Mouse (Mus musculus) hindbrain, embryonic 10.5 days (tissue): Measurements from ENCODE around the gene Desi1. TPM values are rescaled to one million over a fixed set of nuclear protein-coding genes. Genes with fewer than 3 reads are reported as not detected.

Experiments used
- DNase-seq: peaks from one replicate; pipeline ENCODE4 v3.0.0-alpha.2; 2017; ENCODE audit warnings: low spot score
- H3K27ac ChIP-seq: fragments of 300-500 bp; sonication (generic); 2 replicates; pipeline ENCODE4 v1.5.1; 2016; ENCODE audit warnings: mild to moderate bottlenecking, moderate library complexity
- H3K27me3 ChIP-seq: fragments of 300-500 bp; sonication (generic); 2 replicates; pipeline ENCODE4 v1.6.1; 2016; ENCODE audit warnings: mild to moderate bottlenecking; ENCODE audit not compliant: poor library complexity, insufficient read depth, severe bottlenecking
- H3K36me3 ChIP-seq: fragments of 300-500 bp; sonication (generic); 2 replicates; pipeline ENCODE4 v1.6.1; 2016; ENCODE audit warnings: mild to moderate bottlenecking, moderate library complexity
- H3K4me1 ChIP-seq: fragments of 300-500 bp; sonication (generic); replicated peaks from 2 replicates; pipeline ENCODE4 v1.6.1; 2016; ENCODE audit warnings: mild to moderate bottlenecking
- H3K4me3 ChIP-seq: fragments of 300-500 bp; sonication (generic); 2 replicates; pipeline ENCODE4 v1.5.1; 2016; ENCODE audit warnings: mild to moderate bottlenecking, moderate library complexity
- H3K9me3 ChIP-seq: fragments of 300-500 bp; sonication (generic); 2 replicates; pipeline ENCODE4 v1.6.1; 2016; ENCODE audit warnings: mild to moderate bottlenecking, moderate library complexity
- WGBS: fragments of 180-500 bp; shearing (Covaris S2); methylation state at CpG from one replicate; pipeline ENCODE4 v1.1.7; 2016; 5-methylcytosine and 5-hydroxymethylcytosine counted together
- polyA plus RNA-seq: library from polyadenylated mRNA; unstranded; fragments of >200 nt; fragmentation: Nextera tagmentation; extraction: Ambion mirVana; gene quantifications from 2 replicates; pipeline ENCODE4 v1.2.1, GENCODE M21; 2016

Desi1 gene
- polyA plus RNA-seq, 1 experiment from 2014 or later = 39.7 TPM

DNA sequence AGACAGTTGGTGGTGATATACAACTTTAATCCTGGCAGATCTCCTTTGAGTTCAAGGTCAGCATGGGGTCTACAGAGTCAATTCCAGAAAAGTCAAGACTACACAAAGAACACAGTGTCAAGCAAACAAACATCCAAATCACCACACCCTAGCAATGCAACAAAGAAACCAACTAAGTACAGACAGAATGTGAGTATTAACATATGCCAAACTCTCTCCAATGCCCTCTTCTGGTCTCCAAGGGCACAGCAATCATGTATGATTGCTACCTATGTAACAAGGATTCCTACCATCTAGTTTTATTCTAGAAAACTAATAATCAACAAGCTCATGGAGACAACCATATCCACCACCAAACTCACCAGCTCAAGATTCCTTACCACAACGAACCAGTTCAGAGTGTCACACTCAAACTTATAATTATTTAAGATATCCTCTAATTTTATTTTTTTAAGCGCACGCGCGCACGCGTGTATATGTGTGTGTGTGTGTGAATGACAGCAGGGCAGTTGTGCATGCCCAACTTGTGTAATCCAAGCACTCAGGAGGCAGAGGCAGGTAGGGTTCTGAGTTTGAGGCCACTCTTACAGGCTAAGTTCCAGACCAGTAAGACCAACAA, 10.6 kb upstream of the Desi1 start:
- 96% methylated on average over 7 of the region's 7 CpGs for whole genome bisulfite sequencing
- Histone ChIP-seq H3K27me3 (no peaks in the 10 kb centered on the region), H3K4me3 (no peak overlapping the region), H3K36me3 (peaks cover 41% of the 10 kb centered on the region), H3K4me1 (peaks cover 17% of the 10 kb centered on the region), H3K27ac (no peak overlapping the region), H3K9me3 (no peaks in the 10 kb centered on the region)
- no peak for DNase-seq

DNA sequence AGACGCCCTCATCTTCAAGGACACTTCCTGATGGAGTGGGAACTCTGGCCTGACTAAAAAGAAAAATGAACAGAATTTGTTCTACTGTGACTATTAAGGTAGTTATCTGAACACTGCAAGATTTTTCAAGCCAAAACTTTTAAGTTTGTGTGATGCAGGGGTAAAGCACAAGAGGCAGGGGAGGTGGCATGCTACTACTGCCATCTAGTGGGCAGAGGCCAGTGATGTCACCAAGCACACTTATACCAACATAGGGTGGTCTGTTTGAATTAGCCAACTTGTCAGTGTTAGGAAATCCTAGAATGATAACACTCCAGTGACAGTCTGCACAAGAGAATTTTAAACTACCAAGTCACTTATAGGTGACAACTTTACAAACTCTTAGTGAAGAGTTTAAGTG, 7.0 kb upstream of the Desi1 start:
- H3K4me3 ChIP-seq = no peak overlapping the region
- no peak overlapping the region for H3K27ac ChIP-seq
- DNase-seq = peak; percentile 30
- 99% methylated on average over 1 of the region's 1 CpGs for WGBS
- no peaks in the 10 kb centered on the region for H3K27me3 ChIP-seq
- H3K9me3 ChIP-seq = no peaks in the 10 kb centered on the region
- peaks cover 78% of the 10 kb centered on the region for H3K36me3 ChIP-seq
- H3K4me1 ChIP-seq = peaks cover 3% of the 10 kb centered on the region

DNA sequence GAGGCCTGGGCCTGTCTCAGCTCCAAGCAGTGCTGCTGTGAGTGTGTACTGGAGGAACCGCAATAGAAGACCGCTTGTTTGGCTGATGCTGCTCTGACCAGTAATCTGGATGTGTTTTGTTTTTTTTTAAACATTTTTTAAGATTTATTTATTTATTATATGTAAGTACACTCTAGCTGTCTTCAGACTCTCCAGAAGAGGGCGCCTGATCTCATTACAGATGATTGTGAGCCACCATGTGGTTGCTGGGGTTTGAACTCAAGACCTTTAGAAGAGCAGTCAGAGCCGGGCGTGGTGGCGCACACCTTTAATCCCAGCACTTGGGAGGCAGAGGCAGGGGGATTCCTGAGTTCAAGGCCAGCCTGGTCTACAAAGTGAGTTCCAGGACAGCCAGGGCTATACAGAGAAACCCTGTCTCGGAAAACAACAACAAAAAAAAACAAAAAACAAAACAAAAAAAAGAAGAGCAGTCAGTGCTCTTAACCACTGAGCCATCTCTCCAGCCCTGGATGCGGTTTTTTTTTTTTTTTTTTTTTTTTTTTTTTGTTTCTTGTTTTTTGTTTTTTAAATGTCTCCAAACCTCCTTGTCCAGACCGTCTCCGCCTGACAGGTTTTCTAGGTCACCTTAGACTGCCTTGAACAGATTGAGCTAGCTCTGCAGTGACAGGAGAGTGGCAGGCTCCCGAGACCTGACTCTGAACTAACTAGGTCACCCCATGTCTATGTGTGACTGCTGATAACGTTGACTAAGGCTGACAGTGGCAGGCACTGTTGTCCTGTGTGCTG, 2.4 kb upstream of the Desi1 start:
- peak; percentile 8 for DNase-seq
- Histone ChIP-seq H3K4me3 (no peak overlapping the region), H3K36me3 (peaks cover 95% of the 10 kb centered on the region), H3K27me3 (no peaks in the 10 kb centered on the region), H3K4me1 (no peaks in the 10 kb centered on the region), H3K9me3 (no peaks in the 10 kb centered on the region), H3K27ac (no peak overlapping the region)
- 85% methylated on average over 12 of the region's 12 CpGs for WGBS

DNA sequence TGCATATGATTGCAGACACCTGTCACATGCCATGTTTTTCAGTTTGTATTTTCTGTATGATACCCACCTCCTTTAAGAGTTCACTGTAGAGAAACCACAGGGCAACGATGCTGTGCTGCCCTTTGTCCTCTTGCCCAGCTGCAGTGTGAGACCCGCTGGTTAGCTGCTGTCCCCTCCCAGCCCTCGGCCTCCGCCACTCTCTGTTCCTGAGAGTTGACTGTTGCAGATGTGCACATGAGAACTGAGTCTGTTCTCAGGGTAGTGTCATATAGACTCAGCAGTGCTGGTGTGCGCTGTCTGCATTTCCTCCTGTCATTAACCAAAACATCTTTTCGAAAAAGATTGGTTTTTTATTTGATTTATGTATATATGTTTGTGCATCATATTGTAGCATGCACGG, 1.3 kb downstream of the Desi1 start:
- Histone ChIP-seq H3K4me3 (no peak overlapping the region), H3K27ac (no peak overlapping the region), H3K27me3 (no peaks in the 10 kb centered on the region), H3K4me1 (no peaks in the 10 kb centered on the region), H3K9me3 (no peaks in the 10 kb centered on the region), H3K36me3 (peaks cover 95% of the 10 kb centered on the region)
- no peak for DNase-seq
- WGBS = 90% methylated on average over 7 of the region's 7 CpGs

DNA sequence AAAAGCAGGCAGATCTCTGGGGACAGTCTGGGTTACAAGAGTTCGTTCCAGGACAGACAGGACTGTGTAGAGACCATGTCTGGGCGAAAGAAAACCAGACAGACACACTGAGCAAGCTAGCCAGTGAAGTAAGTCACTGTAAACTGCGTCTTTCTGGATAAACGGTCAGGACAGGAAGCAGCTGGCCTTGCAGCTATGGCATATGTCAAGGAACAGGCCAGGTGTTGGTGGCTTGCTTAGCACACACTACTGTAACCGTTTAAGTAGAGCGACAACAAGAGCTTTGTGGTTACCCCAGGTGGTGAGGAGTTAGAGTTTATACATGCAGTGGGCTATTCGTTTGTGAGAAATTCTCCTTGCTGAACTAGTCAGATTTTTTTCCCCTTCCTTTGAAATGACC, 5.9 kb downstream of the Desi1 start:
- H3K9me3 ChIP-seq = no peaks in the 10 kb centered on the region; the same call in 1 of the 2 replicates
- H3K27me3 ChIP-seq = no peaks in the 10 kb centered on the region
- no peaks in the 10 kb centered on the region for H3K4me1 ChIP-seq
- no peak overlapping the region for H3K27ac ChIP-seq
- WGBS = 92% methylated on average over 7 of the region's 7 CpGs
- DNase-seq = no peak
- H3K36me3 ChIP-seq = peaks cover 99% of the 10 kb centered on the region
- no peak overlapping the region for H3K4me3 ChIP-seq

DNA sequence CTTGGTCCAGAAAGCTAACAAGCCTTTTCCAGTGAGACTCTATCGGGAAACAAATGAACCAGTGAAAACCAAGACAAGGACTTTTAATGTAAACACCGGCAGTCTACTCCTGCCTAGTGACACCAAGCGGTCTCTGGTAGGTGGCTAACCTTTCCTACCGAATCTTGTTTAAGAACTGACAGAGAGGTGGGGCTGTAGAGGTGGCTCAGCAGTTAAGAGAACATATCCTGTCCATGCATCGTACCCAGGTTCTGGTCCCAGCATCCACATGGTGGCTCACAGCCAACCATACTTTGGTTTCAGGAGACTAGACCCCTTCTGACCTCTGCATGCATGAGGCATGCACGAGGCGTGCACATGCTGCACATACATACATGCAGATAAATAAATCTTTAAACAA, 6.4 kb downstream of the Desi1 start:
- Histone ChIP-seq H3K27me3 (no peaks in the 10 kb centered on the region), H3K9me3 (no peaks in the 10 kb centered on the region; the same call in 1 of the 2 replicates), H3K36me3 (peaks cover 100% of the 10 kb centered on the region), H3K4me1 (no peaks in the 10 kb centered on the region), H3K4me3 (no peak overlapping the region), H3K27ac (no peak overlapping the region)
- 93% methylated on average over 7 of the region's 7 CpGs for WGBS
- DNase-seq = no peak

DNA sequence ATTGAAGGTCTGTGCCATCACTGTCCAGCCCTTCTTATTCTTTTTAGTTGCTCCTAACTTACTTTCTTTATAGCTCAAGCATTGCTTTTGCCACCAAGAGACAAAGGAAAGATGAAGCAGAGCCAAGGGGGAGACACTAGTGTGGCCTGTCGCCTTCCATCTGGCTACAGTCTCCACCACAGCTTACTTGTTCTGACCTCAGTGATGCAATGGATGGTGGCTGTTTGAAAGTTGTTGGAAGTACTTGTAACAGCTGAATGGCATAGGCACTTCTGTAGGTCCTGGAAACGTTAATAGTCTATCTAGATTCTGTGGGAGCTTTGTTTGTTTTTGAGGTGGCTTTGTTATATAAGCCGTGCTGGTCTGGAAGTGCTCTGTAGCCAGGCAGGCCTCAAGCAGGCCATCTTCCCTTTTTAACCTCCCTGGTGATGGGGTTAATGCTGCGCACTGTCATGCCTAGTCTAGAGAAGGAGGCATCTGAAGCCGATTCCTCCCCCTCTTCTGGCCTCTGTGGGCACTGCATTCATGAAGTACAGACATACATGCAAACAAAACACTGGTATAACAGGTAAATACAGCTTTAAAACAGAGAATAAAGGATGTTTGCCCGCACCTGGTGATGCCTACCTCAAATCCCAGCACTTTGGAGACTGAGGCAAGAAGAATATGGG, 9.6 kb downstream of the Desi1 start:
- Histone ChIP-seq H3K9me3 (no peaks in the 10 kb centered on the region; the same call in 1 of the 2 replicates), H3K4me1 (no peaks in the 10 kb centered on the region), H3K27me3 (no peaks in the 10 kb centered on the region), H3K4me3 (no peak overlapping the region), H3K27ac (no peak overlapping the region), H3K36me3 (peaks cover 99% of the 10 kb centered on the region)
- no peak for DNase-seq
- 91% methylated on average over 6 of the region's 6 CpGs for WGBS

DNA sequence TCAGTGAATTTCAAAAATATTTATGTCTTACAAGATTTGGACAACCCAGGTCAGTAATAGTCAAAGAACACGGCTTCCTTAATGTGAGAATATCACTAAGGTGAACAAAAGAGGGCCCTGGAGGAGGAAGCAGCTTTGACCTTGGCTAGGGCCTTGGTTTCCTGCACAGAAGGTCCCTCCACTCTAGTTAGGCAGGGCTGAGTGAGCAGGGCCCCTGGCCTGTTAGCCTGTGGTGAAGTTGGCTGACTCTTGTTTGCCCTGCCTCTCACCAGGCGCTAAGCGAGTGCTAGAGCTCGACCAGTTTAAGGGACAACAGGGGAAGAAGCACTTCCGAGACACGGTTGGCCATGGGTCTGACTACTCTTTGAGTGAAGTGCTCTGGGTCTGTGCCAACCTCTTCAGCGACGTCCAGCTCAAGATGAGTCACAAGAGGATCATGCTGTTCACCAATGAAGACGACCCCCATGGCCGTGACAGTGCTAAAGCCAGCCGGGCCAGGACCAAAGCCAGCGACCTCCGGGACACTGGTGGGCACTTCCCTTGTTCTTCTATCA, 11.1 kb downstream of the Desi1 start:
- no peaks in the 10 kb centered on the region; the same call in 1 of the 2 replicates for H3K9me3 ChIP-seq
- H3K27me3 ChIP-seq = no peaks in the 10 kb centered on the region
- DNase-seq = no peak
- no peak overlapping the region for H3K4me3 ChIP-seq
- H3K27ac ChIP-seq = no peak overlapping the region
- WGBS = 92% methylated on average over 13 of the region's 13 CpGs
- peaks cover 91% of the 10 kb centered on the region for H3K36me3 ChIP-seq
- H3K4me1 ChIP-seq = no peaks in the 10 kb centered on the region; the same call in 1 of the 2 replicates

DNA sequence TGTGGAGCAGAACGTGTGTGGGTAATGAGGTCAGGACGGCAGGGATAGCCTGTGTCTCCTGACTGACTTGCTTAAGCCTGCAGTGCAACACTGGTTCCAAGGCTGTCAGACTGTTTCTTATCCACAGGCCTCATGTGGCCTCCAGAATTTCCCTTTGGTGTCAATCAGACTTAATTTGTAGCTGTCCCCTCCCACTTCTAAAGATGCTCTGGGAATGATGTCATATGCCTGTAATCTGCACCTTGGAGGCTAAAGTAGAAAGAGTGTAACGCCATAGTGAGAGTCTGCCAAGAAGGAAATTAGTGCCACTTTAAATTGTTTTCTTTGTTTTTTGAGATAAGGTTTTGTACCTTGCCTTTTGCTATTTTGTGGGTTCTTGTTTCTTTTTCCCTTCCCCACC, 14.4 kb downstream of the Desi1 start:
- H3K9me3 ChIP-seq = no peaks in the 10 kb centered on the region
- DNase-seq = no peak
- WGBS = 90% methylated on average over 3 of the region's 3 CpGs

DNA sequence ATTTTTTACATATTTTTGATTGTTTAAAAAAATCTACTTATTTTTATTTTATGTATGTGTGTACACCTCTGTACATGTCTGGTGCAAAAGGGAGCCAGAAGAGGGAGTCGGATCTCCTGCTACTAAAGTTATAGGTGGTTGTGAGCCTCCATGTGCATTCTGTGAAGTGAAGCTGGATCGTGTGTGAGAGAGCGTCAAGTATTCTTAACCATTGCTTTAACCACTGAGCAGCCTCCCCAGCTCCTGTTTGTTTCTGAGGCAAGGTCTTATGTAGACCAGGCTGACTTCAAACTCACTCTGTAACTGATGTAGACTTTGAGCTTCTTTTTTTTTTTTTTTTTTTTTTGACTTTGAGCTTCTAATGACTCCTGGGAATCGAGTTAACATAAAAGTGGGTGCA, 16.2 kb downstream of the Desi1 start:
- Histone ChIP-seq H3K4me1 (peaks cover 25% of the 10 kb centered on the region), H3K4me3 (no peak overlapping the region), H3K36me3 (peaks cover 40% of the 10 kb centered on the region), H3K9me3 (no peaks in the 10 kb centered on the region), H3K27ac (no peak overlapping the region), H3K27me3 (no peaks in the 10 kb centered on the region)
- DNase-seq = no peak
- 86% methylated on average over 4 of the region's 4 CpGs for WGBS

More for the DNA sequence above, 14.4 kb downstream of the Desi1 start:
- Histone ChIP-seq H3K36me3 (peaks cover 58% of the 10 kb centered on the region), H3K27me3 (no peaks in the 10 kb centered on the region), H3K4me3 (no peak overlapping the region), H3K27ac (no peak overlapping the region), H3K4me1 (peaks cover 21% of the 10 kb centered on the region)

DNA sequence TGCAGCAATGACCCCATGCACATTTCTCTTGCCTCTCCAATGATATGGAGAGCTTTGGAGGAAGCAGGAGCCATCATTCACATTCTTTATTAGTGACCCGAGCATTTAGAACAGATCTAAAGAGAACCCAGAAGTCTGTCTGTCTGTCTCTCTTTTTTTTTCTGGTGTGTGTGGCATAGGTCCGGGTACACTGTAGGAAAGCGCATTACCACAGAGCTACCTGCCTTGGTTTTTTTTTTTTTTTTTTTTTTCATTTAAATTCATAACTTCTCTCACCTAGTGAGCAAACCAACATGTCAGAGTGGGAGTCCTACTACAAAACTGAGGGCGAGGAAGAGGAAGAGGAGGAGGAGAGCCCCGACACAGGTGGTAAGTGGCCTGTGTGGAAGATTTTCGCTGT, 16.8 kb downstream of the Desi1 start:
- peak overlapping the region; percentile 97 for H3K4me3 ChIP-seq
- H3K27ac ChIP-seq = peak overlapping the region; percentile 90
- 30% methylated on average over 6 of the region's 6 CpGs for WGBS
- H3K36me3 ChIP-seq = peaks cover 37% of the 10 kb centered on the region
- peaks cover 25% of the 10 kb centered on the region for H3K4me1 ChIP-seq
- no peaks in the 10 kb centered on the region for H3K27me3 ChIP-seq
- H3K9me3 ChIP-seq = no peaks in the 10 kb centered on the region
- DNase-seq = no peak

DNA sequence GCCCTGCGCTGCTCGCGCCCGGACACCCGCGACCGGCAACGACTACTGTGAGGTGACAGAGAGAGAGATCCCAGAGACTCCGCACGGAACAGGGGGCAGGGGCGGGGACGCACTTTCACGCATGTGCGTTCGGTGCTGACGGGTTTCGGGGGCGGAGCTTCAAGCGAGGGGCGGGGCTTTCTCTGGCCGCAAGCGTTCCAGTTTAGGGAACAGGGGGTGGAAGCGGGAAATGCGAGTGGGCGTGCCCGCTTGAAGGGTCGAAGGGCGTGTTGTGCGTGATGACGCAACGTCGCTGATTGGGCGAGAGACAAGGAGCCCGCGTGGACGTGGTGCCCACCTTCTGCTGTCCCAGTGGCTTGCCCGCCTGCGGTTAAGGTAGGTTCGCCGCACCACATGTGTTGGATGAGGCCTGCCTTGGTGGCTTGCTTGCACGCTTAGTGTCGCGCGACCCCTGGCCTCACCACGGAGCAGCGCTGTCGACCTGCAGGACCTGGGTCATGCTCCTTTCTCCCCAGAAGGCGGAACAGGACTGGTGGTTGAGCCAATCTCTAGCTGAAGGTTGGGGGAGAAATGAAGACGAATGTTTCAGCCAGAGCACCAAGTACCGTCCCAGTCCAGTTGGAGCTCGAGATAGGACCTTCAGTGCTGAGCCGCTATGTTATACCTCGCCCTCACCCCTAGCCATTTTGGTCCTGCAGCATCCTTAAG, 17.4 kb downstream of the Desi1 start:
- Histone ChIP-seq H3K4me3 (peak overlapping the region; percentile 97), H3K9me3 (no peaks in the 10 kb centered on the region), H3K27me3 (no peaks in the 10 kb centered on the region), H3K36me3 (peaks cover 32% of the 10 kb centered on the region), H3K27ac (peak overlapping the region; percentile 90), H3K4me1 (peaks cover 25% of the 10 kb centered on the region)
- WGBS = under 1% methylated on average over 53 of the region's 53 CpGs
- DNase-seq = peak; percentile 99
